Mouse (Mus musculus) cerebellum, adult 2 months (tissue): Measurements from ENCODE around the gene Eno4. TPM values are rescaled to one million over a fixed set of nuclear protein-coding genes. Genes with fewer than 3 reads are reported as not detected.

Experiments
- DNase-seq, 2 experiments: peaks; one replicate each; pipeline ENCODE4 v3.0.0; 2021
- H3K27ac ChIP-seq: fragments of 200-500 bp; 2 replicates; pipeline ENCODE4 v1.5.1; 2012; ENCODE audit warnings: low read length, control low read depth, inconsistent platforms; ENCODE audit not compliant: insufficient read depth
- H3K27me3 ChIP-seq: fragments of 200-500 bp; 2 replicates; pipeline ENCODE4 v1.6.1; 2012; ENCODE audit warnings: inconsistent platforms, mild to moderate bottlenecking, low read length, moderate library complexity; ENCODE audit not compliant: control insufficient read depth, insufficient read depth
- H3K4me1 ChIP-seq: fragments of 200-500 bp; 2 replicates; pipeline ENCODE4 v1.6.1; 2011; ENCODE audit warnings: low read length; ENCODE audit not compliant: control insufficient read depth, insufficient read depth
- H3K4me3 ChIP-seq: fragments of 200-500 bp; replicated peaks from 2 replicates; pipeline ENCODE3; 2011; ENCODE audit warnings: mild to moderate bottlenecking, low read depth, low read length, control low read depth; ENCODE audit not compliant: insufficient read depth
- CTCF ChIP-seq: fragments of 200-500 bp; IDR thresholded peaks from 2 replicates; pipeline ENCODE4 v1.5.1; 2011; ENCODE audit warnings: low read depth, mild to moderate bottlenecking, control low read depth, low read length, moderate library complexity, borderline replicate concordance; ENCODE audit not compliant: insufficient read depth
- POLR2A ChIP-seq: fragments of 200-500 bp; IDR thresholded peaks from 2 replicates; pipeline ENCODE4 v1.6.1; 2011; ENCODE audit warnings: low read length, control low read depth, borderline replicate concordance; ENCODE audit not compliant: insufficient read depth
- WGBS: fragments of 180-500 bp; shearing (Covaris S2); methylation state at CpG from one replicate; pipeline ENCODE4 v1.1.7; 2018; 5-methylcytosine and 5-hydroxymethylcytosine counted together
- polyA plus RNA-seq: library from polyadenylated mRNA; depleted of rRNA; stranded (reverse); fragments of >200 nt; gene quantifications from 2 replicates; pipeline ENCODE4 v1.2.3, GENCODE M21; 2012; rRNA removed

Gene Eno4
- polyA plus RNA-seq, 1 experiment: 1.9 TPM

- TF ChIP-seq CTCF (no peak), POLR2A (no peak)
- 70% methylated on average over 11 of the region's 11 CpGs for WGBS
- Histone ChIP-seq H3K27me3 (no peaks in the 10 kb centered on the region), H3K4me1 (no peaks in the 10 kb centered on the region), H3K4me3 (no peak overlapping the region), H3K27ac (no peak overlapping the region)
- DNase-seq: no peak
These were observed 35.4 kb downstream of the Eno4 start for GRCm38 (mm10) chr19:58978401-58979171.

DNA sequence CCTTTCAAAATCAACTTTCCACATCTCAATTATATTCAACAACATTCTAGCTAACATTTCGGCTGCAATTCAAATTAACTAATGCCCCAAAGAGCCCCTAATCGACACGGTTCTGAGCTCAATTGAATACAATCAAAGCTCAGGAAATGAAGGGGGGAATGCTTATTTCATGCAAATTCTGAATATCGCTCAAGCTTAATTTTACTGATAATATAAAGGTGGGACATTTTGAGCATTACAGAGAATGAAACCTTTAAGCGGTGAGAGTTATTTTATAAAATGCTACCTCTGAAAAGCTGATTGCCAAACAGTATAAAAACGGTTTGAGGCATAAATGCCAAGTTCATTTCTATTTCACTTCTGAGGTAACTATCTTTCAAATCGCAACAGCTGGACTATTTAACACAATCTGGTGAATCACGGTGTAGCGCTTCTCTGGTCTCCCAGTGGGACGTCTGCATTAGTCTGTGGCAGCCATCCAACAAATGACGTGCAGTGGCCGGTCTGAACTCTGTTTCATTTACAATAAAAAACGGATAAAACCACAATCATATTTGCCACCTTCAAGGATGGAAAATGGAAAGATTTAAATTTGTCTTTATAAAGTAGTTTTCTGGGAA lies 36.3 kb downstream of the Eno4 start:
- H3K27ac ChIP-seq: no peak overlapping the region
- TF ChIP-seq POLR2A (no peak), CTCF (no peak)
- 26% methylated on average over 13 of the region's 13 CpGs for WGBS
- H3K27me3 ChIP-seq: no peaks in the 10 kb centered on the region
- DNase-seq: peak; percentile 33 to 43
- no peak overlapping the region for H3K4me3 ChIP-seq
- H3K4me1 ChIP-seq: no peaks in the 10 kb centered on the region

DNA sequence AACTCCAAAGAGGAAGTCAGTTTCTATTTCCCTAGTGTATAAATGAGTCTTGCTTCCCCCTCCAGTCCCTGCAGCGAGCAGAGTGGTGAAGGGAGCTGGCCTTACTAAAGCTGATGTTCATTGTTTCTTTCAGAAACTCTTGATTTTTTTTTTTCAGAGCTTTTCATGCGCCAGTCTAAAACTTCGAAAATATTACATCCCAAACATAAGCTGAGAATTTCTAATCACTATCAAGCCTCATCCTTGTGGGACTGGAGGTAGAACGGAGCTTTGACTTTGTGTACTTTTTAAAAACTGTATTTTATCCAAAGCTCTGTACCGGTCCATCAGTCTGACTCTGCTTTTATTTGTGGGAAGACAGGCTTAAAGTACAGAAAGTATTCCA lies 36.8 kb downstream of the Eno4 start:
- no peak for DNase-seq
- TF ChIP-seq CTCF (no peak), POLR2A (no peak)
- no peak overlapping the region for H3K27ac ChIP-seq
- H3K27me3 ChIP-seq: no peaks in the 10 kb centered on the region
- H3K4me1 ChIP-seq: no peaks in the 10 kb centered on the region
- H3K4me3 ChIP-seq: no peak overlapping the region
- 51% methylated on average over 5 of the region's 5 CpGs for WGBS

DNA sequence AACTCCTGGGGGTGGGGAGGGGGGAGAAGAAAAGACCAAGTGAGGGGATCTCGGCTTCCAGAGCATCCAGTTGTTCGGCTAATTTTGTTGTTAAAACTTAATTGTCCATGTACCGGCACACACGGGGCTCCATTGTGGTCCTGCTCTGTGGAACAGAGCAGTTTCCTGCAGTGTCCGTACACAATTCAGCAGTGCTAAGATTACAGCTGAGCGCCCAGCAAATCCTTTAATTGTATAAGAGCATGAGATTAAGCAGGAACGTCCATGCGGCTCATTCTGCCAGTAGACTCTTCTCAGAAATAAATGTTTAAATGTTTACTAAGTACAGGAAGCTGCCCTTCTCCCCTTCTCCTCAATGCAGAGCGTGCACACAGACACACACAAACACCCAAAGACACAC lies 38.3 kb downstream of the Eno4 start:
- Histone ChIP-seq H3K27me3 (no peaks in the 10 kb centered on the region), H3K27ac (no peak overlapping the region), H3K4me1 (no peaks in the 10 kb centered on the region), H3K4me3 (no peak overlapping the region)
- no peak for TF ChIP-seq POLR2A
- no peak for TF ChIP-seq CTCF
- DNase-seq: no peak
- 66% methylated on average over 9 of the region's 9 CpGs for WGBS

DNA sequence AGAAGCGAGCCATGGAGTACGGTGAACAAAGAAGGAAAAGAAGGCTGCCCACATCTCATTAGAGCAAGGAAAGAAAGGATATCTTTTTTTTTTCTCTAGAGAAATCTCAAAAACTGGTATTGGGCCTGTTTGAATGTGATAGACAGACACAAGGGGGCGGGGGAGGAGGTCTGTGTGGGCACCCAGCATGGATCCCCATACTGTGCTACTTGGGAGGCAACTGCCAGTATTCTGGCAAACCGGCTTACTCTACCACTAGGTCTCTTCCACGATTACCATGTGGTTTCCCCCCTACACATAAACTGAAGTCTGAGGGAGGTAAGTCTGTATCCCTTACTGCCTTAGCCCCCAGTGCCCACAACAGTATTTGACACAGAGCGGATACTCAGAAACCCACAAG lies 59.6 kb downstream of the Eno4 start:
- WGBS: 81% methylated on average over 6 of the region's 6 CpGs
- no peak overlapping the region for H3K27ac ChIP-seq
- no peaks in the 10 kb centered on the region for H3K27me3 ChIP-seq
- no peak for DNase-seq
- no peaks in the 10 kb centered on the region for H3K4me1 ChIP-seq
- TF ChIP-seq CTCF (no peak), POLR2A (no peak)
- no peak overlapping the region for H3K4me3 ChIP-seq

- H3K27ac ChIP-seq: no peak overlapping the region
- WGBS: 48% methylated on average over 15 of the region's 15 CpGs
- no peak overlapping the region for H3K4me3 ChIP-seq
- TF ChIP-seq CTCF (no peak), POLR2A (no peak)
- H3K4me1 ChIP-seq: no peaks in the 10 kb centered on the region
- no peaks in the 10 kb centered on the region for H3K27me3 ChIP-seq
- DNase-seq: peak in 1 of 2 experiments; percentile 11
These were observed 63.5 kb downstream of the Eno4 start for GRCm38 (mm10) chr19:59006577-59007340.

DNA sequence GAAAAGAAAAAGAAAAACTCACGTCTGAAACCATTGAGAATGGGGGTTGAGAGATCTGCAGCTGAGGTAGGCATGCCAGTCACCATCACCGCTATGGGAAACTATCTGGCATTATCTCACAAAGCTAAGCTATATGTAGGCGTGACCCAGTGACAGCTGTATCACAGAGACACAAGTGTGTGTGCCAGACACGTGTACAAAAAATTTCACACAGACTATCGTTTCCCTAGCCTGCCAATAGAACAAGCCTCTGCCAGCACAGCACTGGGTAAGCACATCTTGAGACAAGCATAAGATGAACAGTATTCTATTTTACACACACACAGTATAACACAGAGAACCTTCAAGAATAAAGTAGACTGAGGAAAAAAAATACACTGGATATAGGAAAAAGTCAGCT lies 67.6 kb downstream of the Eno4 start:
- H3K27ac ChIP-seq: no peak overlapping the region
- H3K4me1 ChIP-seq: no peaks in the 10 kb centered on the region
- DNase-seq: no peak
- H3K4me3 ChIP-seq: no peak overlapping the region
- H3K27me3 ChIP-seq: no peaks in the 10 kb centered on the region
- TF ChIP-seq CTCF: no peak
- TF ChIP-seq POLR2A: no peak
- 32% methylated on average over 5 of the region's 5 CpGs for WGBS

Other genes starting within 250 kb of the Eno4 start
- gene Pnliprp1, start 214.5 kb upstream of the Eno4 start, polyA plus RNA-seq: not detected in 2 replicates
- not detected in 2 replicates for gene Pnliprp2, start 183.7 kb upstream of the Eno4 start, polyA plus RNA-seq
- not detected in 2 replicates for gene 1700019N19Rik, start 149.0 kb upstream of the Eno4 start, polyA plus RNA-seq
- gene Hspa12a, start 229 bp downstream of the Eno4 start, polyA plus RNA-seq: 102 and 103 TPM in 2 replicates
- gene Shtn1, start 132.7 kb downstream of the Eno4 start, polyA plus RNA-seq: 19.2 and 22.5 TPM in 2 replicates
- gene Vax1, start 226.6 kb downstream of the Eno4 start, polyA plus RNA-seq: 0.26 TPM in 1 of 2 replicates, not detected in the other